Mouse (Mus musculus): ENCODE measurements around the gene Npepps. TPM values are rescaled to one million over a fixed set of nuclear protein-coding genes. Genes with fewer than 3 reads are reported as not detected.

Npepps gene
- polyA plus RNA-seq, 1 experiment = 33.2 TPM

Other genes with a start within 250 kb of the Npepps start
- gene Lrrc46, start 239.2 kb downstream of the Npepps start, polyA plus RNA-seq (2012; ENCODE audit: insufficient read depth, insufficient read length, missing spikeins) = 1.1 TPM in 1 of 2 replicates, not detected in the other
- 121 and 122 TPM in 2 replicates for gene Mrpl10, start 239.1 kb downstream of the Npepps start, polyA plus RNA-seq (2012; ENCODE audit: insufficient read depth, insufficient read length, missing spikeins)
- gene Osbpl7, start 230.0 kb downstream of the Npepps start, polyA plus RNA-seq (2012; ENCODE audit: insufficient read depth, insufficient read length, missing spikeins) = 0.87 and 1.6 TPM in 2 replicates
- gene Tbx21, start 165.3 kb downstream of the Npepps start, polyA plus RNA-seq (2012; ENCODE audit: insufficient read depth, insufficient read length, missing spikeins) = 0.75 and 1.1 TPM in 2 replicates
- 27.4 and 29.8 TPM in 2 replicates for gene Tbkbp1, start 129.1 kb downstream of the Npepps start, polyA plus RNA-seq (2012; ENCODE audit: insufficient read depth, insufficient read length, missing spikeins)
- 40.7 and 57.4 TPM in 2 replicates for gene Kpnb1, start 92.8 kb downstream of the Npepps start, polyA plus RNA-seq (2012; ENCODE audit: insufficient read depth, insufficient read length, missing spikeins)
- gene Mrpl45, start 35.1 kb upstream of the Npepps start, polyA plus RNA-seq (2012; ENCODE audit: insufficient read depth, insufficient read length, missing spikeins) = 51.3 and 53.2 TPM in 2 replicates
- not detected in 2 replicates for gene Gpr179, start 71.4 kb upstream of the Npepps start, polyA plus RNA-seq (2012; ENCODE audit: insufficient read depth, insufficient read length, missing spikeins)
- gene Socs7, start 81.9 kb upstream of the Npepps start, polyA plus RNA-seq (2012; ENCODE audit: insufficient read depth, insufficient read length, missing spikeins) = 5.7 and 6.3 TPM in 2 replicates
- 5.5 and 6.7 TPM in 2 replicates for gene Arhgap23, start 134.9 kb upstream of the Npepps start, polyA plus RNA-seq (2012; ENCODE audit: insufficient read depth, insufficient read length, missing spikeins)
- gene 4933428G20Rik, start 219.7 kb upstream of the Npepps start, polyA plus RNA-seq (2012; ENCODE audit: insufficient read depth, insufficient read length, missing spikeins) = not detected in 2 replicates